ENCODE assay signal across 8 mouse cellular contexts in genomic region chr4:127169346-127170221, GRCm38 (mm10). TPM values are rescaled to one million over a fixed set of nuclear protein-coding genes. Genes with fewer than 3 reads are reported as not detected.
DNase-seq lines count a peak whose midpoint lies in the region; ATAC-seq lines count a peak whose summit lies in the region.

No protein-coding gene starts in this region.

- H3K27ac ChIP-seq in forebrain, embryonic 13.5 days, result peak overlapping the region; percentile 57
- H3K27ac ChIP-seq in intestine, embryonic 16.5 days (ENCODE audit: low read length), result no peak overlapping the region; the same call in 1 of the 2 replicates
- H3K27ac ChIP-seq in midbrain, embryonic 10.5 days (replicated peaks), result peak overlapping the region; percentile 86

- peak; percentile 15; the same call in 1 of the 2 replicates for ATAC-seq in cerebellum, adult (ENCODE audit: insufficient number of reproducible peaks, low FRiP score, low TSS enrichment)
- ATAC-seq in forebrain, embryonic 13.5 days, result peak; percentile 46
- peak; percentile 66 for ATAC-seq in intestine, embryonic 16.5 days
- no peak for ATAC-seq in activated CD4-positive, CD25-positive, alpha-beta regulatory T cell, adult 4 months

- H3K4me3 ChIP-seq in forebrain, embryonic 13.5 days, result peak overlapping the region; percentile 78
- H3K4me3 ChIP-seq in intestine, embryonic 16.5 days (ENCODE audit: low read length), result peak overlapping the region; percentile 75
- H3K4me3 ChIP-seq in midbrain, embryonic 10.5 days, result peak overlapping the region; percentile 88

- H3K27me3 ChIP-seq in forebrain, embryonic 13.5 days, result peaks cover 19% of the 10 kb centered on the region
- peaks cover 31% of the 10 kb centered on the region for H3K27me3 ChIP-seq in intestine, embryonic 16.5 days (replicated peaks; ENCODE audit: control insufficient read depth, insufficient read depth, low read length)
- H3K27me3 ChIP-seq in midbrain, embryonic 10.5 days (ENCODE audit: low read depth, poor library complexity, severe bottlenecking), result peaks cover 67% of the 10 kb centered on the region

- no peaks in the 10 kb centered on the region for H3K36me3 ChIP-seq in forebrain, embryonic 13.5 days (ENCODE audit: poor library complexity, severe bottlenecking)
- no peaks in the 10 kb centered on the region for H3K36me3 ChIP-seq in intestine, embryonic 16.5 days (ENCODE audit: control insufficient read depth, insufficient read depth, low read length)
- H3K36me3 ChIP-seq in midbrain, embryonic 10.5 days, result no peaks in the 10 kb centered on the region

- H3K9me3 ChIP-seq in forebrain, embryonic 13.5 days (replicated peaks), result no peaks in the 10 kb centered on the region
- no peaks in the 10 kb centered on the region for H3K9me3 ChIP-seq in intestine, embryonic 16.5 days (ENCODE audit: control insufficient read depth, low read length)
- H3K9me3 ChIP-seq in midbrain, embryonic 10.5 days (replicated peaks), result no peaks in the 10 kb centered on the region

- peak; percentile 1 to 3 for DNase-seq in heart, adult 18-20 months
- no peak for DNase-seq in heart, adult 8-10 months (ENCODE audit: low spot score)
- peak; percentile 22 to 23 for DNase-seq in B cell, adult 2 months
- peak; percentile 67 for DNase-seq in midbrain, embryonic 10.5 days (ENCODE audit: low spot score)

- peaks cover 61% of the 10 kb centered on the region for H3K4me1 ChIP-seq in forebrain, embryonic 13.5 days
- H3K4me1 ChIP-seq in intestine, embryonic 16.5 days (ENCODE audit: control insufficient read depth, insufficient read depth, low read length), result peaks cover 12% of the 10 kb centered on the region; the same call in 1 of the 2 replicates
- peaks cover 36% of the 10 kb centered on the region for H3K4me1 ChIP-seq in midbrain, embryonic 10.5 days

- peak overlapping the region; percentile 91 for H3K9ac ChIP-seq in forebrain, embryonic 13.5 days
- peak overlapping the region; percentile 71 for H3K9ac ChIP-seq in intestine, embryonic 16.5 days (ENCODE audit: low read depth, low read length)

- WGBS in forebrain, embryonic 13.5 days, result 3% methylated on average over 35 of the region's 51 CpGs
- WGBS in intestine, embryonic 16.5 days, result 2% methylated on average over 49 of the region's 51 CpGs
- 2% methylated on average over 51 of the region's 51 CpGs for WGBS in midbrain, embryonic 10.5 days

- H3K4me2 ChIP-seq in forebrain, embryonic 13.5 days, result peak overlapping the region; percentile 80
- peak overlapping the region; percentile 99 for H3K4me2 ChIP-seq in intestine, embryonic 16.5 days (ENCODE audit: low read depth, low read length)

RNA-seq across cellular contexts. Expression of gene Dlgap3, which starts 0.6 kb away (rescaled TPM):
- total RNA-seq in heart, adult 18-20 months (2021), result under 1 TPM; 0.05 to 0.17 TPM
- under 1 TPM; 0.06 to 0.98 (median 0.25) TPM for total RNA-seq in heart, adult 8-10 months (2022)
- 4.9 and 5.4 TPM in 2 replicates for polyA plus RNA-seq in forebrain, embryonic 13.5 days (2015; fragmentation: Nextera tagmentation; extraction: Ambion mirVana)
- 0.50 and 0.75 TPM in 2 replicates for polyA plus RNA-seq in intestine, embryonic 16.5 days (2015; fragmentation: Nextera tagmentation; extraction: Ambion mirVana)
- polyA plus RNA-seq in midbrain, embryonic 10.5 days (2016; fragmentation: Nextera tagmentation; extraction: Ambion mirVana), result 1.9 and 2.8 TPM in 2 replicates
- not detected for polyA plus RNA-seq in activated CD4-positive, CD25-positive, alpha-beta regulatory T cell, adult 4 months (2017; shearing (Covaris generic))

RNA-seq across cellular contexts. Expression of gene Tmem35b, which starts 46.1 kb away (rescaled TPM):
- 1 to 10 TPM; 1.7 to 2.3 TPM for total RNA-seq in heart, adult 18-20 months (2021)
- total RNA-seq in heart, adult 8-10 months (2022), result 1 to 10 TPM; 1.0 to 3.1 (median 2.4) TPM
- 13.6 and 15.9 TPM in 2 replicates for polyA plus RNA-seq in forebrain, embryonic 13.5 days (2015; fragmentation: Nextera tagmentation; extraction: Ambion mirVana)
- polyA plus RNA-seq in intestine, embryonic 16.5 days (2015; fragmentation: Nextera tagmentation; extraction: Ambion mirVana), result 27.3 and 28.5 TPM in 2 replicates
- 15.3 and 20.1 TPM in 2 replicates for polyA plus RNA-seq in midbrain, embryonic 10.5 days (2016; fragmentation: Nextera tagmentation; extraction: Ambion mirVana)
- 10 to 100 TPM; 13.9 to 16.6 TPM for polyA plus RNA-seq in activated CD4-positive, CD25-positive, alpha-beta regulatory T cell, adult 4 months (2017; shearing (Covaris generic))
